17 mouse cellular contexts compared by ENCODE assay signal in the genomic region with DNA sequence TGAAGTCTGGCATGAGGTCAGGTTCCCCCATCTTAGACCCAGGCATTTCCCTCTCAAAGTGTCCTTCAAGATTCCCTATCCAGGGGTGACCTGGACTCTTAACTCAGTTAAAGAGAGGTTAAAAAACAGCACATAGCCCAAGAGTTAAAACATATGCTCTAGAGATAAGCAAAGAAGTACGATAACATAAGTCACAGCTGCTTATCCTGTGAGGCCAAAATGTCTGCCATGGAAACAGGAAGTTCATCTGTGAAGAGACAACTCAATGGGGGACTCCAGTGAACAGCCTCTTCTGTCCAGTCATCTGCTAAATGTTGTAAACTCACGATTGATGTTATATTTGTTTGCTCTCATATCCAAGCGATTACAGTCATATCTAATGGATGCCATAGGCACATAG.
"Had no signal": no experiment of that assay in that cellular context is flagged by ENCODE, and none has a peak within 500 bp of the region (broad histone marks: within the 10 kb centered on the region; RNA-seq: fewer than 3 reads in every experiment).

No protein-coding gene starts in this region.

- H3K9ac ChIP-seq: kidney, embryonic 15.5 days; limb, embryonic 12.5 days; limb, embryonic 15.5 days; liver, embryonic 15.5 days; lung, embryonic 14.5 days had no signal

- H3K4me3 ChIP-seq: kidney, embryonic 15.5 days; limb, embryonic 12.5 days; limb, embryonic 15.5 days; liver, embryonic 15.5 days had no signal

- H3K4me1 ChIP-seq: kidney, embryonic 15.5 days; limb, embryonic 12.5 days; limb, embryonic 15.5 days; liver, embryonic 15.5 days had no signal

- ATAC-seq: intestine, postnatal 0 days; lung, postnatal 0 days had no signal

- H3K9me3 ChIP-seq: kidney, embryonic 15.5 days; limb, embryonic 12.5 days; limb, embryonic 15.5 days; liver, embryonic 15.5 days; megakaryocyte, embryonic 14.5 days had no signal

- H3K27ac ChIP-seq: kidney, embryonic 15.5 days; limb, embryonic 12.5 days; limb, embryonic 15.5 days; liver, embryonic 15.5 days; macrophage; stomach, postnatal 0 days had no signal

- H3K4me2 ChIP-seq: kidney, embryonic 15.5 days; limb, embryonic 12.5 days; limb, embryonic 15.5 days; liver, embryonic 15.5 days; lung, embryonic 14.5 days; midbrain, embryonic 11.5 days had no signal

- DNase-seq: kidney, adult 2 months; kidney, postnatal 14 days; kidney, postnatal 4 days; left cerebral cortex, postnatal 4 days; lung, embryonic 14.5 days; midbrain, embryonic 14.5 days; thymus, postnatal 25 days had no signal

- H3K27me3 ChIP-seq: kidney, embryonic 15.5 days; limb, embryonic 12.5 days; limb, embryonic 15.5 days; liver, embryonic 15.5 days had no signal

- H3K36me3 ChIP-seq: kidney, embryonic 15.5 days; limb, embryonic 12.5 days; limb, embryonic 15.5 days; liver, embryonic 15.5 days had no signal
